Mouse (Mus musculus) stomach, embryonic 16.5 days (tissue): ENCODE data around the gene Fmo4. TPM values are rescaled to one million over a fixed set of nuclear protein-coding genes. Genes with fewer than 3 reads are reported as not detected.
A peak's percentile ranks its signal among the peaks of the same experiment; 100 is the strongest.

Experiments used
- ATAC-seq: fragments of 200-750 bp; cut with Nextera tagmentation; 2 replicates; pipeline ENCODE4 v1.8.0; 2017; ENCODE audit warnings: moderate number of reproducible peaks, moderate TSS enrichment; ENCODE audit not compliant: insufficient read depth, low FRiP score
- H3K27ac ChIP-seq: fragments of 300-500 bp; sonication (generic); 2 replicates; pipeline ENCODE4 v1.5.1; 2014; ENCODE audit warnings: low read length
- H3K27me3 ChIP-seq: fragments of 300-500 bp; sonication (generic); 2 replicates; pipeline ENCODE4 v1.6.1; 2014; ENCODE audit warnings: low read length, control low read depth, mixed read lengths; ENCODE audit not compliant: control insufficient read depth, insufficient read depth
- H3K36me3 ChIP-seq: fragments of 300-500 bp; sonication (generic); 2 replicates; pipeline ENCODE4 v1.6.1; 2014; ENCODE audit warnings: low read length; ENCODE audit not compliant: control insufficient read depth, insufficient read depth
- H3K4me1 ChIP-seq: fragments of 300-500 bp; sonication (generic); 2 replicates; pipeline ENCODE4 v1.6.1; 2014; ENCODE audit warnings: low read length, control low read depth, mixed read lengths; ENCODE audit not compliant: control insufficient read depth, insufficient read depth
- H3K4me2 ChIP-seq: fragments of 300-500 bp; sonication (generic); 2 replicates; pipeline ENCODE4 v1.6.1; 2014; ENCODE audit warnings: low read depth, low read length, mixed read lengths
- H3K4me3 ChIP-seq: fragments of 300-500 bp; sonication (generic); replicated peaks from 2 replicates; pipeline ENCODE4 v1.5.1; 2014; ENCODE audit warnings: mild to moderate bottlenecking, low read length
- H3K9ac ChIP-seq: fragments of 300-500 bp; sonication (generic); 2 replicates; pipeline ENCODE4 v1.6.1; 2014; ENCODE audit warnings: low read length
- H3K9me3 ChIP-seq: fragments of 300-500 bp; sonication (generic); replicated peaks from 2 replicates; pipeline ENCODE4 v1.6.1; 2016; ENCODE audit warnings: low read length, control low read depth; ENCODE audit not compliant: control insufficient read depth
- WGBS: fragments of 180-500 bp; shearing (Covaris S2); extraction: QIAGEN DNeasy Blood & Tissue Kit; methylation state at CpG from one replicate; pipeline ENCODE4 v1.1.7; 2014; 5-methylcytosine and 5-hydroxymethylcytosine counted together
- polyA plus RNA-seq: library from polyadenylated mRNA; unstranded; fragments of >200 nt; fragmentation: Nextera tagmentation; extraction: Ambion mirVana; gene quantifications from 2 replicates; pipeline ENCODE4 v1.2.1, GENCODE M21; 2015

Gene Fmo4
- polyA plus RNA-seq = 1.3 and 1.7 TPM in 2 replicates

DNA sequence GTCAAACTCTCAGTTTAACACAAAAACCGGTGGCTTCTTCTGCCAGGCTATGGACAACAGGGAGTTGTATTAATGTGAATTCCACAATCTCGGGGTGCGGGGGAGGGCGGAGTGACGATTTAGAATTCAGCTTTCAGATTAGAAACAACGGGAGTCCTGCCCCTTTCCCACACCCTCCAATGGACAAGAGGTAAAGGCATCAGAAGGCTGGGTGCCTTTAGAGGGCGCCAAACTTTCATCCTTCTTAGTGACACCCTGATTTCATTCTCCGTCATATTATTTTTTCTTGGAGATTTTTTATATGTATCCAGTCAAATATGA, at the start of gene Fmo4:
TSS of gene Fmo4 (minus strand) at position 137 of the 321 bp plus-strand sequence.
- Histone ChIP-seq H3K4me1 (no peaks in the 10 kb centered on the region), H3K9ac (no peak within 1 kb of the TSS), H3K9me3 (no peaks in the 10 kb centered on the region), H3K4me3 (no peak within 1 kb of the TSS), H3K36me3 (no peaks in the 10 kb centered on the region), H3K27me3 (no peaks in the 10 kb centered on the region), H3K27ac (no peak within 1 kb of the TSS), H3K4me2 (0 out of 2 replicates have a peak within 1 kb of the TSS, but pooled peaks have one; percentile 4)
- ATAC-seq = no peak
- WGBS = 37% methylated on average over 8 of the region's 8 CpGs

DNA sequence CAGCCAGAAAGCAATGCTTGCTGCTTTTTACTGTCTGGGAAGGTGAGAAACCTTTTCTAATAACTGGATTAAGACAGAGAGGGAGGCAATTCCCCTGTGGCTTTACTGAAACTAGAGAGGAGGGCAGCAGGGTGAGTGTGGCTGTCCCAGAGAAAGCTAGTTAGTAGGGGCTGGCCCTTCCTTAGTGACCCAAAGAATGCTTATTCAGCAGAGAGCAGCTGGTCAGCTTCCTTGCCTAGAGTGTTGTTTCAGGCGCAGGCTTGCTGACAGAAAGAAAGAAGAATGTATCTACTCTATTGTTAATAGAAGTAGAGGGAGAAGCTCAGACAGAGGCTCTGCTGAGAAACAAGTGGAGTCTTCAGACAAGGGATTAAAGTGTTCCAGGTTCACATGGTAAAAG, 48.6 kb upstream of the Fmo4 start:
- Histone ChIP-seq H3K9me3 (no peaks in the 10 kb centered on the region), H3K4me3 (no peak overlapping the region), H3K4me1 (peaks cover 7% of the 10 kb centered on the region; the same call in 1 of the 2 replicates), H3K9ac (no peak overlapping the region), H3K27ac (peak overlapping the region; percentile 2; the same call in 1 of the 2 replicates), H3K4me2 (no peak overlapping the region), H3K36me3 (no peaks in the 10 kb centered on the region), H3K27me3 (no peaks in the 10 kb centered on the region)
- 31% methylated on average over 1 of the region's 1 CpGs for WGBS
- ATAC-seq = no peak

DNA sequence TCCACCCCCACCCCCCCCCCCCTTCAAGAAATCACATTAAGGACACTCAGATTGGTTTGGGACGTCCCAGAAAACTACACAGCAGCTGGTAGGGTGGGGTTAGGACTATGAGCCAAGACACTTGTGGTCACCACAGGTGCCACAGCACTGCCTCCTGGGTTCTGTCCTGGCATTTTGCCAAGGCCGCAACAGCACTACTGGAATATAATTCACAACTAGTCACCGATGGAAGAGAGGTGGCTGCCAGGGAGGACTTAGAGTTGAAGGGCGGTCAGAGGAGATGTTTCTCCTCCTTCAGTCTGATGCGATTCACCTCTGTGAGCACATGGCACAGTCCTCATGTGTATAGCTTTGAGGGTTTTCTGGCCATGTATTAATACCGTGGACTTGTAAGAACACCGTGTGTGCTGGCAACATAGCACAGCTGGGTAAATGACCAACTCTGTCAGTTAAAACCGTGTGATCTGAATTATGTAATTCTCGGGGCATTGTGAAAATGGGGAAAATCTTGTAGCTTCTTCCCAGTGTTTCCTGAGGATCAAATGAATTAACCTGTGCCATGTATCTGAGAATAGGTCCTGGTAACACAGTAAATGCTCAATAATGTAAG, 46.3 kb upstream of the Fmo4 start:
- Histone ChIP-seq H3K27me3 (no peaks in the 10 kb centered on the region), H3K27ac (no peak overlapping the region), H3K4me3 (no peak overlapping the region), H3K4me2 (no peak overlapping the region), H3K4me1 (peaks cover 7% of the 10 kb centered on the region; the same call in 1 of the 2 replicates), H3K9ac (no peak overlapping the region), H3K36me3 (no peaks in the 10 kb centered on the region), H3K9me3 (no peaks in the 10 kb centered on the region)
- ATAC-seq = peak; percentile 41; the same call in 1 of the 2 replicates
- 66% methylated on average over 9 of the region's 9 CpGs for WGBS

DNA sequence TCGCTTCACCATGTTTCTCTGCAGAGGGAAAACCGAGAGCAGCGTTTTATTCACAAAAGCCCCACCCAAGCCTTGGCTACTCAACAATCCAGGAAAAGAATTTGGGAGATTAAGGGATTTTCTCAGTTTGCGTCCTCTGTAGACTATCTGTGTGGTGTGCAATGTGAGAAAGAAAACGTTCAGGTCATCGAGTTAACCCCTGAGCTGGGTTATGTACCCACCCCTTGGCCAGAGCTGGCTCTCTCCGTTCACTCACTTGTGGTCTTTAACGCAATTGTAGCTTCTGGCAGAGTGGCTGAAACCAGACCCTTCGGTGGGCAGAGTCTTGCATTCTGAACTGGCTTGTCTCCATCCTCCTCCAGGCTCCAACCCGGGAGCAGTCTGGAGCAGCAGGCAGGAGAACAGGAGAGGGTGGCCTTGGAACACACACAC, 45.8 kb upstream of the Fmo4 start:
- no peaks in the 10 kb centered on the region for H3K9me3 ChIP-seq
- H3K4me2 ChIP-seq = 0 out of 2 replicates have a peak overlapping the region, but pooled peaks have one; percentile 40
- no peaks in the 10 kb centered on the region for H3K36me3 ChIP-seq
- no peaks in the 10 kb centered on the region for H3K27me3 ChIP-seq
- H3K4me1 ChIP-seq = peaks cover 7% of the 10 kb centered on the region; the same call in 1 of the 2 replicates
- 35% methylated on average over 10 of the region's 10 CpGs for WGBS
- H3K27ac ChIP-seq = no peak overlapping the region; the same call in 1 of the 2 replicates
- peak; percentile 44 for ATAC-seq
- no peak overlapping the region; the same call in 1 of the 2 replicates for H3K4me3 ChIP-seq
- H3K9ac ChIP-seq = 0 out of 2 replicates have a peak overlapping the region, but pooled peaks have one; percentile 19

DNA sequence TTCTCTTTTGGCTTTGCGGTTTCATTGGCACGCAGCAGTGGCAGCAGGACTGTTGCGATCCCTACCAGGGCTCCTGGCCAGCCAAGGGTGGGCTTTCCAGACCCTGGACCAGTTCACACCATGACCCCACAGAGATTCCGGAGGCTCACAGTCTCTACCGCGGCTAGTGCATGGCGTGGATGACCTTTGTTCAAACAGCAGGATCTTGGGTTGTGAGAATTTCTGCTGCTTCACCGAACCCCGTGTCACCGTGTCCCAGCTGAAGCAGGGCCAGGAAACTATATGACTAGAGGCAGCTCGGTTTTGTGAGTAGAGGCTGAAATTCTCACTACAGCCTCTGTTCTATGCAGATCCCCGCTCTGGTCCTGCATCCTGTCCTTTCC, 45.0 kb upstream of the Fmo4 start:
- Histone ChIP-seq H3K4me2 (peak overlapping the region; percentile 40; the same call in 1 of the 2 replicates), H3K9ac (peak overlapping the region; percentile 38), H3K27me3 (no peaks in the 10 kb centered on the region), H3K4me1 (peaks cover 7% of the 10 kb centered on the region; the same call in 1 of the 2 replicates), H3K27ac (peak overlapping the region; percentile 66), H3K4me3 (0 out of 2 replicates have a peak overlapping the region, but pooled peaks have one; percentile 23), H3K36me3 (no peaks in the 10 kb centered on the region), H3K9me3 (no peaks in the 10 kb centered on the region)
- ATAC-seq = no peak
- 70% methylated on average over 12 of the region's 12 CpGs for WGBS

DNA sequence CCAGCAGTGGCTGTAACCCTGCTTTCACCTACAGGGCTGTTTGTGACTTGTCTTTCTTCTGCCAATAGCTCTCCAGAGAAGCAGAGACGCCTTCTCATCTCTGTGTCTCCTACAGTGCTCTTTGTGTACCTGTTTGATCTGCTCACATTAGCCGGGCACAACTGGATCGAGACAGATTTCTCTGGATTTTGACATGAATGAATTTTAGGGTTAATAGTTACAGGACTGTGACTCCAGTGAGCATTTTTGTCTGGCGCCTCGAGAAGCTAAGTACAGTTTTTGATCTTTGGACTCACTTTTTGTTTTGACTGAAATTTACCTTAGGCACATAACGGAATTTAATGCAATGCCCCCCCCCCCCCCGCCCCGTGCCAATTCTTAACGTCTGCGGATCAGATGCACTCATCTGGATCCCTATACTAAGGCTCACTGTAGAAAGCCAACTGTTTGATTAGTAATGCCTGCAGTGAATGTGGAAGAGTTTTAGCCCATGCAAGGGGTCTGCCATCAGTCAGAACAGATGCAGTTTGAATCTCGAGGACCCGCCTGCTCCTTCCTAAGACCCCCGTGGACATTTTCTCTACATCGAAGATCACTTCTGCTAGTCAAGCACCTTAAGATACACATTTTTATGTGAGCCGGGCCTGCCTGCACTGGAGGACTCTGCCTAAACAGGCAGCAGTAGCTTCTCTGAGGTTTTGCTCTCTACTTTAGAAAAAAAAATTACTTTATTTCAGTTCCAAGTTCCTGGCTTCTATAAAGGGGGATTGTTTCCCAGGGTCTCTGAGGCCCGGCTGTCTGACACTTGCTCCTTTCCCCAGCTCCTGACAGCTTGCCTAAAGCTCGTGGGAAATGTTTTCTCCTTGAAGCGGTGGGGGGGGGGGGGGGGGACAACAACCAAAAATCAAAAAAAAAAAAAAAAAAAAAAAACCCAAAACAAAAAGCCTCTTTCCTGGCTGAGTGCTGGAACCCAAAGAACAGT, 44.3 kb upstream of the Fmo4 start:
- H3K4me3 ChIP-seq = 0 out of 2 replicates have a peak overlapping the region, but pooled peaks have one; percentile 23
- ATAC-seq = no peak
- H3K4me1 ChIP-seq = peaks cover 7% of the 10 kb centered on the region; the same call in 1 of the 2 replicates
- H3K36me3 ChIP-seq = no peaks in the 10 kb centered on the region
- H3K27me3 ChIP-seq = no peaks in the 10 kb centered on the region
- H3K4me2 ChIP-seq = peak overlapping the region; percentile 40; the same call in 1 of the 2 replicates
- H3K9ac ChIP-seq = no peak overlapping the region; the same call in 1 of the 2 replicates
- peak overlapping the region; percentile 66 for H3K27ac ChIP-seq
- no peaks in the 10 kb centered on the region for H3K9me3 ChIP-seq
- WGBS = 55% methylated on average over 18 of the region's 18 CpGs

DNA sequence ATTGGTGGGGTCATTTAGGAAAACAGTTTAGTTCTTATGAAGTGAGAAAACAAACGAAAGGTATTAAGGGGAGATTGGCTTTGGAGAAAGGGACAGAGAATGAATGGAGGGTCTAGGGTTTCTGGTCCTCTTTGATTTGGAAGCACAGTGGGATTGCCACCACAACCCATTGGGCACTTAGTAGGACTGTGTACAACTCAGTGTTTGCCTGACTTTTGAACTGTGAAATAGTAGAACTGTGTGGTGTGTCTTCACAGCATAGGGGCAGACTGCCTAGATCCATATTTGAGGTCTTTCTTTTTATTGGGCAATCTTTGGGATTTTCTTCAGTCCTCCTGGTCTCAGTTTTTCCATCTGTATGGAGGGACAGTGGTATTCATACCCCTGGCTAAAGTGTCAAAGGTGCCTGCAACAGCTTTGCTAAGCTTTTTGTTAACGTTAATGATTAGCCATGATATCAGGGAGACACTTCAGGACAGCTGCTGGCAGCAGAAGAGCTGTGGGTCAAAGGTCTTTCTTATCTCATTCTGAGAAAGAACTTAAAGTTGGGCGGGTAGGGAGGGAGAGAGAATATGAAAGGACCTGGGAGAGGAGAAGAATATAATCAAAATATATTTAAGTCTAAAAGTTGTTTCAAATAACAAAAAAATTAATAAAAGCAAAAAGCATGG, 40.2 kb upstream of the Fmo4 start:
- no peak overlapping the region for H3K9ac ChIP-seq
- no peak overlapping the region for H3K4me3 ChIP-seq
- ATAC-seq = 0 out of 2 replicates have a peak, but pooled peaks have one; percentile 13
- H3K4me1 ChIP-seq = no peaks in the 10 kb centered on the region
- H3K36me3 ChIP-seq = no peaks in the 10 kb centered on the region
- no peak overlapping the region for H3K27ac ChIP-seq
- H3K27me3 ChIP-seq = no peaks in the 10 kb centered on the region
- H3K9me3 ChIP-seq = no peaks in the 10 kb centered on the region
- 31% methylated on average over 3 of the region's 3 CpGs for WGBS
- no peak overlapping the region for H3K4me2 ChIP-seq

DNA sequence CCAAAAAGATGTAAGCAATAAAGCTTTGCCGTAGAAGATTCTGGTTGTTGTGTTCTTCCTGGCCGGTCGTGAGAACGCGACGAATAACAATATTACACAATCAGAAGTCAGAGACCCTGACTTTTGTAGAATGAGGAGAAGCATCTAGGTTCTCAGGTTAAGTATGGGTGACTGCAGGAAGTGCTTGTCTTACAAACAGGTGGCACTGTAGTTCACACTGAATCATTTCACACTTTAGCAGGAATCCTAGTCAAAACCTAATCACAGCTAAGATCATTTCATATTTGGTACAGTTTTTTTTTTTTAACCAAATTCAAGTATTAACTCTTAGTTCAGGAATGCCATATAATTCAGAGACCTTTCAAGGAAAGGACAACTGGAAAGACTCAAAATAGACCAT, 33.8 kb upstream of the Fmo4 start:
- Histone ChIP-seq H3K27me3 (no peaks in the 10 kb centered on the region), H3K4me2 (no peak overlapping the region), H3K36me3 (no peaks in the 10 kb centered on the region), H3K9me3 (no peaks in the 10 kb centered on the region), H3K4me1 (no peaks in the 10 kb centered on the region), H3K9ac (no peak overlapping the region), H3K27ac (no peak overlapping the region), H3K4me3 (no peak overlapping the region)
- WGBS = 94% methylated on average over 6 of the region's 6 CpGs
- ATAC-seq = no peak
